Mouse (Mus musculus): Measurements from ENCODE around the gene Reg3d. TPM values are rescaled to one million over a fixed set of nuclear protein-coding genes. Genes with fewer than 3 reads are reported as not detected.
"Not testable (repeated sequence)": the region's sequence is repeated elsewhere in the genome, so short reads cannot be mapped to it uniquely, and the experiment has no call there.

Reg3d gene
- not detected for polyA plus RNA-seq (2021)

- DNase-seq (ENCODE audit: low read depth, low spot score) (no peak), ATAC-seq (no peak)
- CTCF ChIA-PET = interaction anchor here (1.2 kb wide), 1 partner anchor 10 kb away, joined by 3 read pairs; no protein-coding TSS in a partner anchor
- no peak for TF ChIP-seq CTCF (IDR thresholded peaks at IDR 0.05)
- in situ Hi-C loops (cut with MboI; ENCODE audit: low pct_unique_long_range_greater_than_20kb) = no loop called here
- H3K27me3 ChIP-seq = no peaks in the 10 kb centered on the region
- POLR2A ChIA-PET = no interaction called here
Observed at GRCm38 (mm10) chr6:78378765-78379164, at the start of gene Reg3d. TSS of gene Reg3d (minus strand) at chr6:78378865.

GRCm38 (mm10) chr6:78425497-78425896, 46.8 kb upstream of the Reg3d start:
- DNase-seq (ENCODE audit: low read depth, low spot score) = no peak
- CTCF ChIA-PET = no interaction called here
- POLR2A ChIA-PET = no interaction called here
- ATAC-seq = no peak
- in situ Hi-C loops (cut with MboI; ENCODE audit: low pct_unique_long_range_greater_than_20kb) = no loop called here
- TF ChIP-seq CTCF (IDR thresholded peaks at IDR 0.05) = no peak
- H3K27me3 ChIP-seq = no peaks in the 10 kb centered on the region

- CTCF ChIA-PET; in situ Hi-C loops (cut with MboI; ENCODE audit: low pct_unique_long_range_greater_than_20kb); ATAC-seq; H3K27me3 ChIP-seq; POLR2A ChIA-PET; DNase-seq (ENCODE audit: low read depth, low spot score): not testable (repeated sequence)
Observed at GRCm38 (mm10) chr6:78422411-78422810, 43.7 kb upstream of the Reg3d start, which contains the start of gene Reg1. TSS of gene Reg1 (plus strand) at chr6:78422711.

GRCm38 (mm10) chr6:78395323-78395722, 16.7 kb upstream of the Reg3d start, which contains the start of gene Reg2:
TSS of gene Reg2 (plus strand) at chr6:78395623.
- in situ Hi-C loops (cut with MboI; ENCODE audit: low pct_unique_long_range_greater_than_20kb); DNase-seq (ENCODE audit: low read depth, low spot score); H3K27me3 ChIP-seq; ATAC-seq; POLR2A ChIA-PET; CTCF ChIA-PET: not testable (repeated sequence)

GRCm38 (mm10) chr6:78385609-78386008, 6.9 kb upstream of the Reg3d start:
- DNase-seq (ENCODE audit: low read depth, low spot score) = no peak
- ChIA-PET CTCF (no interaction called here), POLR2A (no interaction called here)
- TF ChIP-seq CTCF (IDR thresholded peaks at IDR 0.05) = no peak
- in situ Hi-C loops (cut with MboI; ENCODE audit: low pct_unique_long_range_greater_than_20kb) = no loop called here
- H3K27me3 ChIP-seq = no peaks in the 10 kb centered on the region
- no peak for ATAC-seq

GRCm38 (mm10) chr6:78380409-78380808, 1.7 kb upstream of the Reg3d start, which contains the start of gene Reg3a:
TSS of gene Reg3a (plus strand) at chr6:78380709.
- no peak for TF ChIP-seq CTCF (IDR thresholded peaks at IDR 0.05)
- ATAC-seq (no peak), DNase-seq (ENCODE audit: low read depth, low spot score) (no peak)
- ChIA-PET CTCF (no interaction called here), POLR2A (no interaction called here)
- in situ Hi-C loops (cut with MboI; ENCODE audit: low pct_unique_long_range_greater_than_20kb) = no loop called here
- no peaks in the 10 kb centered on the region for H3K27me3 ChIP-seq

- in situ Hi-C loops (cut with MboI; ENCODE audit: low pct_unique_long_range_greater_than_20kb) = no loop called here
- POLR2A ChIA-PET = no interaction called here
- ATAC-seq (no peak), DNase-seq (ENCODE audit: low read depth, low spot score) (no peak)
- TF ChIP-seq CTCF (IDR thresholded peaks at IDR 0.05) = no peak
- CTCF ChIA-PET = no interaction called here
- no peaks in the 10 kb centered on the region for H3K27me3 ChIP-seq
Observed at GRCm38 (mm10) chr6:78370357-78370756, 8.3 kb downstream of the Reg3d start, which contains the start of gene Reg3b. TSS of gene Reg3b (plus strand) at chr6:78370657.

- H3K27me3 ChIP-seq = no peaks in the 10 kb centered on the region
- ATAC-seq (no peak), DNase-seq (ENCODE audit: low read depth, low spot score) (no peak)
- in situ Hi-C loops (cut with MboI; ENCODE audit: low pct_unique_long_range_greater_than_20kb) = no loop called here
- ChIA-PET POLR2A (no interaction called here), CTCF (no interaction called here)
- no peak for TF ChIP-seq CTCF (IDR thresholded peaks at IDR 0.05)
Observed at GRCm38 (mm10) chr6:78361971-78362563, 16.6 kb downstream of the Reg3d start.

- in situ Hi-C loops (cut with MboI; ENCODE audit: low pct_unique_long_range_greater_than_20kb) = no loop called here
- ChIA-PET CTCF (no interaction called here), POLR2A (no interaction called here)
- no peak for TF ChIP-seq CTCF (IDR thresholded peaks at IDR 0.05)
- ATAC-seq (no peak), DNase-seq (ENCODE audit: low read depth, low spot score) (no peak)
- H3K27me3 ChIP-seq = peaks cover 3% of the 10 kb centered on the region
Observed at GRCm38 (mm10) chr6:78341689-78342088, 37.0 kb downstream of the Reg3d start.

GRCm38 (mm10) chr6:78340296-78340695, 38.4 kb downstream of the Reg3d start:
- DNase-seq (ENCODE audit: low read depth, low spot score) (no peak), ATAC-seq (no peak)
- in situ Hi-C loops (cut with MboI; ENCODE audit: low pct_unique_long_range_greater_than_20kb) = no loop called here
- no peak for TF ChIP-seq CTCF (IDR thresholded peaks at IDR 0.05)
- H3K27me3 ChIP-seq = peaks cover 3% of the 10 kb centered on the region
- ChIA-PET CTCF (no interaction called here), POLR2A (no interaction called here)

- ChIA-PET CTCF (no interaction called here), POLR2A (no interaction called here)
- DNase-seq (ENCODE audit: low read depth, low spot score) (no peak), ATAC-seq (no peak)
- TF ChIP-seq CTCF (IDR thresholded peaks at IDR 0.05) = peak; percentile 43
- H3K27me3 ChIP-seq = no peaks in the 10 kb centered on the region
- in situ Hi-C loops (cut with MboI; ENCODE audit: low pct_unique_long_range_greater_than_20kb) = no loop called here
Observed at GRCm38 (mm10) chr6:78331919-78332569, 46.6 kb downstream of the Reg3d start.

- ChIA-PET CTCF (no interaction called here), POLR2A (no interaction called here)
- no peaks in the 10 kb centered on the region for H3K27me3 ChIP-seq
- in situ Hi-C loops (cut with MboI; ENCODE audit: low pct_unique_long_range_greater_than_20kb) = no loop called here
- no peak for ATAC-seq
- no peak for DNase-seq (ENCODE audit: low read depth, low spot score)
- TF ChIP-seq CTCF (IDR thresholded peaks at IDR 0.05) = no peak
Observed at GRCm38 (mm10) chr6:78329166-78329565, 49.5 kb downstream of the Reg3d start.
